In genomic region chr11:117345022-117345765, GRCm38 (mm10) we compare ENCODE assay signal across 9 mouse cellular contexts.
DNase-seq lines count a peak whose midpoint lies in the region; ATAC-seq and TF ChIP-seq lines count a peak whose summit lies in the region.
"Had no signal": no experiment of that assay in that cellular context is flagged by ENCODE, and none has a peak within 500 bp of the region (broad histone marks: within the 10 kb centered on the region; RNA-seq: fewer than 3 reads in every experiment).

No protein-coding gene starts in this region.

- peak overlapping the region; percentile 81 for H3K27ac ChIP-seq in kidney, embryonic 14.5 days (ENCODE audit: low read depth, low read length)
- peak overlapping the region; percentile 88 for H3K27ac ChIP-seq in lung, embryonic 14.5 days (ENCODE audit: low read depth)
- H3K27ac ChIP-seq in small intestine, adult 2 months (ENCODE audit: insufficient read depth, low read depth, low read length), result 0 out of 2 replicates have a peak overlapping the region, but pooled peaks have one; percentile 9
- no peak overlapping the region for H3K27ac ChIP-seq in gastrocnemius, adult 2 months
- H3K27ac ChIP-seq: liver, embryonic 14.5 days had no signal

- no peak for TF ChIP-seq POLR2A in brain, embryonic 14.5 days (IDR thresholded peaks at IDR 0.05; ENCODE audit: borderline replicate concordance, extremely low read depth, insufficient read depth, insufficient read length, poor library complexity, severe bottlenecking)
- no peak for TF ChIP-seq POLR2A in small intestine, adult 2 months (IDR thresholded peaks at IDR 0.05; ENCODE audit: low read depth, low read length)

- H3K4me2 ChIP-seq in kidney, embryonic 14.5 days (replicated peaks; ENCODE audit: low read depth, low read length), result peak overlapping the region; percentile 29; the same call in 1 of the 2 replicates
- H3K4me2 ChIP-seq in lung, embryonic 14.5 days, result peak overlapping the region; percentile 47

- TF ChIP-seq CTCF in brain, embryonic 14.5 days (IDR thresholded peaks at IDR 0.05; ENCODE audit: borderline replicate concordance, extremely low read depth, insufficient read depth, insufficient read length), result no peak
- TF ChIP-seq CTCF in lung, embryonic 14.5 days (IDR thresholded peaks at IDR 0.05; ENCODE audit: low read depth), result peak; percentile 20; the same call in 1 of the 2 replicates
- TF ChIP-seq CTCF in small intestine, adult 2 months (IDR thresholded peaks at IDR 0.05; ENCODE audit: extremely low read depth, insufficient read length, insufficient replicate concordance, low read depth, low read length), result no peak
- TF ChIP-seq CTCF in gastrocnemius, adult 2 months (IDR thresholded peaks at IDR 0.05), result no peak

- H3K4me3 ChIP-seq in kidney, embryonic 14.5 days (ENCODE audit: low read length), result no peak overlapping the region
- no peak overlapping the region for H3K4me3 ChIP-seq in lung, embryonic 14.5 days (ENCODE audit: low read depth, low read length)
- no peak overlapping the region for H3K4me3 ChIP-seq in small intestine, adult 2 months (ENCODE audit: low read depth, low read length)
- no peak overlapping the region for H3K4me3 ChIP-seq in gastrocnemius, adult 2 months

- 0 out of 2 replicates have a peak, but pooled peaks cover 2% of the 10 kb centered on the region for H3K36me3 ChIP-seq in kidney, embryonic 14.5 days (ENCODE audit: control insufficient read depth, insufficient read depth, low read length)
- no peaks in the 10 kb centered on the region for H3K36me3 ChIP-seq in lung, embryonic 14.5 days (ENCODE audit: insufficient read depth)
- peaks cover 2% of the 10 kb centered on the region; the same call in 1 of the 2 replicates for H3K36me3 ChIP-seq in small intestine, adult 2 months (ENCODE audit: control insufficient read depth, insufficient read depth, low read length)

- no peaks in the 10 kb centered on the region for H3K9me3 ChIP-seq in kidney, embryonic 14.5 days (ENCODE audit: control insufficient read depth, low read length)
- no peaks in the 10 kb centered on the region for H3K9me3 ChIP-seq in lung, embryonic 14.5 days (ENCODE audit: low read depth, low read length)

- ATAC-seq in kidney, embryonic 14.5 days (ENCODE audit: low FRiP score, low TSS enrichment), result peak; percentile 58; the same call in 1 of the 2 replicates
- peak; percentile 81 for ATAC-seq in lung, embryonic 14.5 days (ENCODE audit: insufficient read depth)

- no peaks in the 10 kb centered on the region for H3K27me3 ChIP-seq in kidney, embryonic 14.5 days (ENCODE audit: control insufficient read depth, insufficient read depth, low read length)
- H3K27me3 ChIP-seq in lung, embryonic 14.5 days (ENCODE audit: insufficient read depth, low read length), result no peaks in the 10 kb centered on the region
- H3K27me3 ChIP-seq in small intestine, adult 2 months (ENCODE audit: control insufficient read depth, insufficient read depth, low read length), result no peaks in the 10 kb centered on the region

- 15% methylated on average over 12 of the region's 12 CpGs for WGBS in kidney, embryonic 14.5 days
- WGBS in lung, embryonic 14.5 days, result 7% methylated on average over 12 of the region's 12 CpGs
- WGBS in small intestine, adult 2 months, result 36% methylated on average over 12 of the region's 12 CpGs

- peaks cover 70% of the 10 kb centered on the region for H3K4me1 ChIP-seq in kidney, embryonic 14.5 days (ENCODE audit: control insufficient read depth, insufficient read depth, low read length)
- peaks cover 56% of the 10 kb centered on the region for H3K4me1 ChIP-seq in lung, embryonic 14.5 days (ENCODE audit: insufficient read depth)
- H3K4me1 ChIP-seq in small intestine, adult 2 months (ENCODE audit: control insufficient read depth, insufficient read depth, insufficient read length, low read length), result peaks cover 33% of the 10 kb centered on the region

- intact Hi-C loops in gastrocnemius, adult 2 months (cut with DNase I), result no loop called here

- H3K9ac ChIP-seq in kidney, embryonic 14.5 days (ENCODE audit: low read depth, low read length), result peak overlapping the region; percentile 9; the same call in 1 of the 2 replicates
- H3K9ac ChIP-seq in lung, embryonic 14.5 days, result no peak overlapping the region
- H3K9ac ChIP-seq: liver, embryonic 14.5 days had no signal

- DNase-seq in kidney, adult 8-10 months, result no peak
- peak; percentile 96 for DNase-seq in brain, embryonic 14.5 days (ENCODE audit: low read depth)
- peak; percentile 68 for DNase-seq in heart, postnatal 4 days
- DNase-seq in lung, embryonic 14.5 days, result peak; percentile 87
- DNase-seq in natural killer cell, adult 2 months (ENCODE audit: low spot score in 2 of 2), result no peak
- DNase-seq in gastrocnemius, adult 2 months, result no peak

Comparison
In these comparisons a context has a peak if more than half of its experiments do, and no peak if none do; other contexts are left out.
1. DNase-seq: peak in brain, embryonic 14.5 days (single experiment), heart, postnatal 4 days (single experiment) and lung, embryonic 14.5 days (single experiment); none in kidney, adult 8-10 months (0 of 2), natural killer cell, adult 2 months (0 of 2) and gastrocnemius, adult 2 months (single experiment).